Mouse (Mus musculus) heart, postnatal 36 days (tissue): Measurements from ENCODE around the gene Lrrc34. TPM values are rescaled to one million over a fixed set of nuclear protein-coding genes. Genes with fewer than 3 reads are reported as not detected.
A peak's percentile ranks its signal among the peaks of the same experiment; 100 is the strongest.

Experiments
- DNase-seq, 2 experiments: peaks; one replicate each; pipeline ENCODE4 v3.0.0; 2021 to 2022
- intact Hi-C: fragments of 180-260 bp; cut with DNase I; formaldehyde crosslinking; loops from one replicate; pipeline ENCODE4 v1.15.1; 2025
- total RNA-seq, 2 experiments: library from RNA; stranded (reverse); gene quantifications; 2 replicates each; pipeline ENCODE4 v1.2.3; 2021

The Lrrc34 gene
- not detected for total RNA-seq

DNA sequence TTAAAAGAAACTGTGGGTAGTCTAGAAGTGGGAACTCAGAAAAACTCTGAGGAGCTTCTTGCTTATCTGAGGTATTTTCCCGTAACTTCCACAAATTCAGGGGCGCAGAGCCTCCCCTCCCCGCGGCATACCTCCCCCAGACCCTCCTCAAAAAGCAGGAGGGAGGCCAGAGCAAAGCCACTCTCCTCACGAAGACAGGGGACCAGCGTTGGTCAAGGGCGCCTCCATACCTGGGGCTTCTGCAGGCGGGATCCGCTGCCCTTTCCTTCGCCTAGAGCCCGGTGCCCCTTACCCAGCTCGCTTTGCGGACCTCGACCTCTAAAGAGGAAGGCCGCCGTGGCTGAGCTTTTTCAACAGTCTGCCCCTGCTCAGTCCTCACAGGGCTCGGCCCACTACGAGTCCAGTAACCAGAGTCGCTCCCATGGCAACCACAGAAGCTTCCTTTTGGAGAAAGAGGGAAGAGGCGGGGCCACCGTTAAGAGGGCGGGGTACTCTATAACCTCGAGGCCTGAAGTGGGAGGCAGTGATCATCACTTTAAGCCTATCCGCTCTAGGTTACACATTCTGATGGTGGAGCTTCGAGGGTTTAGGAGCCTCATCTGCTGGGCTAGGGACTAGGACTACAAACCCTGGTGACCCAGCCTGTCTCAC is at the start of gene Lrrc34:
Gene Lrrc34, minus strand, starts transcription at position 430 of the 651 bp plus-strand sequence.
- intact Hi-C loops: no loop called here
- DNase-seq: peak; percentile 6 to 18

- peak; percentile 45 to 71 for DNase-seq
- intact Hi-C loops: loop anchor here (2.0 to 10.0 kb wide), 4 partner anchors 91 to 358 kb away; no protein-coding TSS in a partner anchor
These were observed 48.7 kb upstream of the Lrrc34 start for GRCm38 (mm10) chr3:30696346-30696745.

- intact Hi-C loops: loop anchor here (2.0 to 10.0 kb wide), 4 partner anchors 92 to 359 kb away; no protein-coding TSS in a partner anchor
- no peak for DNase-seq
These were observed 48.0 kb upstream of the Lrrc34 start for GRCm38 (mm10) chr3:30695661-30696060.

GRCm38 (mm10) chr3:30690976-30691375 is 43.3 kb upstream of the Lrrc34 start:
- intact Hi-C loops: loop anchor here (10.0 kb wide), 1 partner anchor 364 kb away; no protein-coding TSS in a partner anchor
- DNase-seq: no peak

DNA sequence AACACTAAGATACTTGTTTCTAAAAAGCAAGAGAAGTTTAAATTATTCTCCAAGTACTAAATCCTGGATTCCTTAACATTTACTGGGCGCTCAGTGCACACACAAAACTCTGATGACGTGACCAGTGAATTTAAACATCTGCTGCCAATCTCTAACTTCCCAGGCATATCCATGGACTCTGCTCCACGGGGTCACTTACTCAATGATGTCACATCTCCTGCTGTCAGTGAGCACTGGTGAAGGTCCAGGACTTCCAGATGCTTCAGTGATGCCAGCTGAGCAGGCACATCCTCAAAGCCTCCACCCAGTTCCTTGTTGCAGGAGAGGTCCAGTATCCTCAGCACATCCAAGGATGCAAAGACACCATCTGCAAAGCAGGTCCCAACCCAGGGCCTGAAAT is 39.5 kb upstream of the Lrrc34 start:
- DNase-seq: no peak
- intact Hi-C loops: no loop called here

- intact Hi-C loops: no loop called here
These were observed 35.5 kb upstream of the Lrrc34 start for GRCm38 (mm10) chr3:30683190-30683589.

DNA sequence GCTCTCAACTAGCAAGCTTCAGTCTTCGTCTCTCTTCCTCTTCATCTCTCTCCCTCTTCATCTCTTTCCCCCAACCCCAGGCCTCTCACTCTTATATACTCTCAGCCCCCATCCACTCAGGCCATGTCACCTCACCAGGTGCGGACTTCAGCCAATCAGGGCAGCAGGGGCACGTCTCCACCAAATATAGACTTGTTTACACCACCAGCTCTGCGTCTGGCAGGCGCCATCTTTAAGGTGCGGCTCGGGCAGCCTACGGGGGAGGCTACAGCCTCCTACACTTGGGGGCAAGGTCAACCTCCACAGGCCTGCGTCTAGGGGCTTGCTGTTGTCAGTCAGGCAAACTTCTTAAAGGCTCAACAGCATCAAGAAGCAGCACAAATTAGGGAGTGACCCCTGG is 10.8 kb upstream of the Lrrc34 start:
- intact Hi-C loops: no loop called here

More at GRCm38 (mm10) chr3:30683190-30683589, 35.5 kb upstream of the Lrrc34 start:
- DNase-seq: no peak

GRCm38 (mm10) chr3:30655937-30656336 is 8.3 kb upstream of the Lrrc34 start:
- intact Hi-C loops: no loop called here
- DNase-seq: no peak

More for the DNA sequence above, 10.8 kb upstream of the Lrrc34 start:
- DNase-seq: no peak

- no peak for DNase-seq
These were observed 2.6 kb upstream of the Lrrc34 start for GRCm38 (mm10) chr3:30650062-30650841.

GRCm38 (mm10) chr3:30648466-30648865 is 797 bp upstream of the Lrrc34 start:
- no peak for DNase-seq
- intact Hi-C loops: no loop called here

More at GRCm38 (mm10) chr3:30650062-30650841, 2.6 kb upstream of the Lrrc34 start:
- intact Hi-C loops: no loop called here

GRCm38 (mm10) chr3:30646761-30647160 is 908 bp downstream of the Lrrc34 start:
- intact Hi-C loops: no loop called here
- DNase-seq: no peak

- intact Hi-C loops: no loop called here
- no peak for DNase-seq
These were observed 3.5 kb downstream of the Lrrc34 start, which contains the start of gene Lrriq4 for GRCm38 (mm10) chr3:30644207-30644606. TSS of gene Lrriq4 (plus strand) at chr3:30644507.

GRCm38 (mm10) chr3:30635629-30636028 is 12.0 kb downstream of the Lrrc34 start:
- intact Hi-C loops: no loop called here
- no peak for DNase-seq

- DNase-seq: no peak
- intact Hi-C loops: no loop called here
These were observed 14.0 kb downstream of the Lrrc34 start for GRCm38 (mm10) chr3:30633681-30634080.

GRCm38 (mm10) chr3:30620132-30620531 is 27.5 kb downstream of the Lrrc34 start:
- no peak for DNase-seq
- intact Hi-C loops: no loop called here

DNA sequence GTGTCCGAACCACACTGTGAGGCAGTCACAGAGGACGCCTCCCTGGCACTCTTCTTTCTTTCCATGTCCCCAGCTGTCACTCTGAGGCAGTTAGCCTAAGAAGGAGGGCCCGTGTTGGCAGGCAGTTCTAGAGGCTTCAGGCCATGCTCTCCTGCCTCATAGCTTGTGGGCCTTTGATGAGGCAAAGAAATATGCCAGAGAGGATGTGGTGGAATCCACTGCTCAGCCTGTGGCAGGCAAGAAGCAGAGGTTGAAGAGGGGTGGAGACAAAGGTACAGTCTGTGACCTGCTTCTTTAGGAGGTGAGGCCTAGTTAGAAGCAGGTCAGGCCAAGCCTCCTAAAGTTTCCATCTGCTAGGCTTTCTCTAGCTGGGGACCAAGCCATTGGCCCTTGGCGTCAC is 36.7 kb downstream of the Lrrc34 start:
- intact Hi-C loops: no loop called here
- no peak for DNase-seq

GRCm38 (mm10) chr3:30608999-30609398 is 38.7 kb downstream of the Lrrc34 start:
- intact Hi-C loops: no loop called here
- no peak for DNase-seq

GRCm38 (mm10) chr3:30603256-30603655 is 44.4 kb downstream of the Lrrc34 start:
- no peak for DNase-seq
- intact Hi-C loops: loop anchor here (5.0 kb wide), 1 partner anchor 364 kb away; the partner anchor contains the start of gene Phc3

- DNase-seq: no peak
- intact Hi-C loops: loop anchor here (5.0 kb wide), 1 partner anchor 365 kb away; the partner anchor contains the start of gene Phc3
These were observed 45.0 kb downstream of the Lrrc34 start for GRCm38 (mm10) chr3:30602740-30603098.

- intact Hi-C loops: loop anchor here (5.0 kb wide), 1 partner anchor 365 kb away; the partner anchor contains the start of gene Phc3
These were observed 45.5 kb downstream of the Lrrc34 start, which contains the start of gene Mynn for GRCm38 (mm10) chr3:30602065-30602739. TSS of gene Mynn (plus strand) at chr3:30602065.

More at GRCm38 (mm10) chr3:30602065-30602739, 45.5 kb downstream of the Lrrc34 start, which contains the start of gene Mynn:
- DNase-seq: peak; percentile 95 to 99
